Mouse (Mus musculus) limb, embryonic 14.5 days (tissue): ENCODE measurements around the gene Csrnp2. TPM values are rescaled to one million over a fixed set of nuclear protein-coding genes. Genes with fewer than 3 reads are reported as not detected.

ENCODE experiments used
- ATAC-seq: fragments of 200-750 bp; cut with Nextera tagmentation; 2 replicates; pipeline ENCODE4 v1.8.0; 2017; ENCODE audit warnings: low read depth, moderate number of reproducible peaks, moderate TSS enrichment; ENCODE audit not compliant: low FRiP score
- DNase-seq: peaks from one replicate; pipeline ENCODE4 v3.0.0-alpha.2; 2015; ENCODE audit warnings: low spot score
- H3K27ac ChIP-seq: fragments of 300-500 bp; sonication (generic); replicated peaks from 2 replicates; pipeline ENCODE4 v1.5.1; 2014; ENCODE audit warnings: low read depth, mild to moderate bottlenecking, low read length, moderate library complexity, mixed read lengths
- H3K27me3 ChIP-seq: fragments of 300-500 bp; sonication (generic); 2 replicates; pipeline ENCODE4 v1.6.1; 2014; ENCODE audit warnings: low read length, mixed read lengths; ENCODE audit not compliant: control insufficient read depth, insufficient read depth
- H3K36me3 ChIP-seq: fragments of 300-500 bp; sonication (generic); 2 replicates; pipeline ENCODE4 v1.6.1; 2014; ENCODE audit warnings: mild to moderate bottlenecking, low read length, moderate library complexity, mixed read lengths; ENCODE audit not compliant: control insufficient read depth, insufficient read depth
- H3K4me1 ChIP-seq: fragments of 300-500 bp; sonication (generic); 2 replicates; pipeline ENCODE4 v1.6.1; 2014; ENCODE audit warnings: antibody characterized with exemption, low read length, mixed read lengths; ENCODE audit not compliant: control insufficient read depth, insufficient read depth
- H3K4me2 ChIP-seq: fragments of 300-500 bp; sonication (generic); replicated peaks from 2 replicates; pipeline ENCODE4 v1.6.1; 2014; ENCODE audit warnings: low read depth, mild to moderate bottlenecking, low read length, moderate library complexity; ENCODE audit not compliant: severe bottlenecking
- H3K4me3 ChIP-seq: fragments of 300-500 bp; sonication (generic); replicated peaks from 2 replicates; pipeline ENCODE4 v1.5.1; 2014; ENCODE audit warnings: low read length
- H3K9ac ChIP-seq: fragments of 300-500 bp; sonication (generic); 2 replicates; pipeline ENCODE4 v1.6.1; 2014; ENCODE audit warnings: mild to moderate bottlenecking, low read depth, low read length, moderate library complexity; ENCODE audit not compliant: severe bottlenecking
- H3K9me3 ChIP-seq: fragments of 300-500 bp; sonication (generic); 2 replicates; pipeline ENCODE4 v1.6.1; 2016; ENCODE audit warnings: low read length; ENCODE audit not compliant: control insufficient read depth
- POLR2A ChIP-seq: fragments of 200-500 bp; IDR thresholded peaks from 2 replicates; pipeline ENCODE4 v1.8.0; 2012; ENCODE audit warnings: inconsistent platforms, mild to moderate bottlenecking, moderate library complexity, borderline replicate concordance; ENCODE audit not compliant: insufficient read depth, insufficient read length; ENCODE audit errors: extremely low read depth
- WGBS: fragments of 180-500 bp; shearing (Covaris S2); extraction: QIAGEN DNeasy Blood & Tissue Kit; methylation state at CpG from one replicate; pipeline ENCODE4 v1.1.7; 2014; 5-methylcytosine and 5-hydroxymethylcytosine counted together
- polyA plus RNA-seq, 2 experiments: library from polyadenylated mRNA; depleted of rRNA in 1 of 2; stranded (reverse) in 1 of 2; unstranded in 1 of 2; fragments of >200 nt; fragmentation: Nextera tagmentation in 1 of 2; extraction: Ambion mirVana in 1 of 2; gene quantifications; 2 replicates each; pipeline versions ENCODE4 v1.2.1 to v1.2.3; 2012 to 2014

Csrnp2 gene
- polyA plus RNA-seq, 2 experiments: 14.6 to 18.2 TPM

DNA sequence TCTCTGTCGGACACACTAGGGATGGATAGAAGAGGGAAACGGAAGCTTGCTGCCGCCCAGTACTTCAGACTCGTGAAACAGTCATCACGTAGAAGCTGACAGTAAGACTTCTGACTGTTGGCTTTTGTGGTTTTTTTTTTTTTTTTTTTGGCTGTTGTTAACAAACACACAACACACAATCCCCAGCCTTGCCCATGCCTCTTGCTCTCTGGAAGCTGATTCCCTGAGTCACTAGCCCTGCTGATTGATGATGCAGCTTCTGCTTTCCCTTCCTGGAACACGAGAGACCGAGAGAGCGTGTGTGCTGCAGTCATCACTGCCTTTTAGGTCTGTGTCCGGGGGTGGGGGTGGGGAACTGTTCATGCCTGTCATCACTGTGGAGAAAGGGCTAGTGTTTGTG lies 33.6 kb downstream of the Csrnp2 start:
- no peak overlapping the region for H3K4me3 ChIP-seq

GRCm38 (mm10) chr15:100460942-100461341 lies 34.3 kb downstream of the Csrnp2 start:
- Histone ChIP-seq H3K27ac (no peak overlapping the region), H3K4me2 (no peak overlapping the region; the same call in 1 of the 2 replicates), H3K9ac (no peak overlapping the region), H3K4me1 (no peaks in the 10 kb centered on the region), H3K36me3 (no peaks in the 10 kb centered on the region), H3K9me3 (no peaks in the 10 kb centered on the region), H3K27me3 (no peaks in the 10 kb centered on the region), H3K4me3 (no peak overlapping the region)
- ATAC-seq: no peak
- no peak for TF ChIP-seq POLR2A
- no peak for DNase-seq
- WGBS: 7% methylated on average over 12 of the region's 12 CpGs

More for the DNA sequence above, 33.6 kb downstream of the Csrnp2 start:
- 71% methylated on average over 9 of the region's 9 CpGs for WGBS
- Histone ChIP-seq H3K27me3 (no peaks in the 10 kb centered on the region), H3K9me3 (no peaks in the 10 kb centered on the region), H3K36me3 (no peaks in the 10 kb centered on the region), H3K4me1 (no peaks in the 10 kb centered on the region), H3K27ac (no peak overlapping the region), H3K4me2 (no peak overlapping the region), H3K9ac (no peak overlapping the region)
- TF ChIP-seq POLR2A: no peak
- no peak for ATAC-seq
- DNase-seq: no peak

- no peaks in the 10 kb centered on the region for H3K27me3 ChIP-seq
- H3K36me3 ChIP-seq: no peaks in the 10 kb centered on the region
- no peaks in the 10 kb centered on the region for H3K4me1 ChIP-seq
- H3K4me2 ChIP-seq: no peak overlapping the region
- H3K9me3 ChIP-seq: no peaks in the 10 kb centered on the region
- TF ChIP-seq POLR2A: no peak
- H3K4me3 ChIP-seq: no peak overlapping the region
- DNase-seq (peak; percentile 45), ATAC-seq (no peak)
- no peak overlapping the region for H3K9ac ChIP-seq
- WGBS: 54% methylated on average over 10 of the region's 10 CpGs
- H3K27ac ChIP-seq: no peak overlapping the region
Measured at GRCm38 (mm10) chr15:100458055-100458454, 37.2 kb downstream of the Csrnp2 start.

DNA sequence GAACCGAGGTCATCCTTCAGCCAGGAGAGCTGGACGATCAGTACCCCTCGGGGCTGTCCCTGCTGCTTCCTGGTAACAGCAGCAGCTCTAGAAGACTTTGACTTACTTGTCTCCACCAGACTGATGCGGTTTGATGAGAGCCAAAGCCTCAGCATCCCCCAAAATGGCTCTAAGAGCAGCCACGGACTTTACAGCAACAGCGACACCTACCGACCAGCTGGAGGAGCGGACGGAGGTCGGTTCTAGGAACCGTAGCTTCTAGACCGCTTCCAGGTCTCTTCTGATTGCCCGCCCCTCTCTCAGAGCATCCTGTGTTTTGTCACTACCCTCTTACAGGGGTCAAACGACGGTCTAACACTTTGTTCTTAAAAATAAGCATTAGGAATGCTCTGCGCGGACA lies 37.9 kb downstream of the Csrnp2 start:
- DNase-seq (peak; percentile 92), ATAC-seq (no peak; the same call in 1 of the 2 replicates)
- Histone ChIP-seq H3K4me3 (no peak overlapping the region), H3K27me3 (no peaks in the 10 kb centered on the region), H3K9ac (no peak overlapping the region), H3K4me1 (no peaks in the 10 kb centered on the region), H3K36me3 (no peaks in the 10 kb centered on the region), H3K4me2 (no peak overlapping the region), H3K9me3 (no peaks in the 10 kb centered on the region), H3K27ac (no peak overlapping the region)
- 7% methylated on average over 17 of the region's 17 CpGs for WGBS
- no peak for TF ChIP-seq POLR2A

DNA sequence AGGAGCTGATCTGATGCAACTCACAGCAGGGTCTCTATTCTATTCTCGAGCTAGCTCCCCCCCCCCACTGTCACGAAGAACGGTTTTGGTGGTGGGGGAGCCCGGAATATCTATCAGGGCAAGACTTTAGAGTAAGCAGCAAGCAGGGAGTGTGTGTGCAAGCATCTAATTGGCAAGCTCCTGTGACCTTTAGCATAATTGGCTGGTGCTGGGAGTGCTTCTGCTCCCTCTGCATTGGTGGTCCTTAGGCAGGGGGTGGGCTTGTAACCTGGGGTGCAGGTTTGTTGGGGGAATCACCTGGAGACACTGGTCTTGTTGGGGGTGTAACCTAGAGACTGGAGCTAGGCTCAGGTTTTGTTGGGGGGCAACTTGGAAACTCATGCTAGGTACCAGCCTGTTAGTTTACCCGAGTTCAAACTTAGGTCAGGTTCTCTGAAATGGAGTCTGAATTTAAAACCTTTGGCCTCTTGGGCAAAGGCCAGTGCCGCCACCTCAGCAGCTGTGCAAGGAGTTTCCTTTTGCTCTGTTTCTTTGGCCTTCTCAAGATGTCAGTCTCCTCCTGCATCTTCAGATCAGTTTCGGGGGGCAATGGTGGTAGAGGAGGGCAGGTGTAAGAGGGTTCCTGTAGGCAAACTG lies 38.8 kb downstream of the Csrnp2 start:
- H3K9me3 ChIP-seq: no peaks in the 10 kb centered on the region
- H3K4me1 ChIP-seq: no peaks in the 10 kb centered on the region
- H3K36me3 ChIP-seq: no peaks in the 10 kb centered on the region
- WGBS: 61% methylated on average over 7 of the region's 7 CpGs
- no peaks in the 10 kb centered on the region for H3K27me3 ChIP-seq
- H3K4me2 ChIP-seq: no peak overlapping the region
- H3K4me3 ChIP-seq: no peak overlapping the region
- ATAC-seq (no peak), DNase-seq (no peak)
- H3K27ac ChIP-seq: no peak overlapping the region
- H3K9ac ChIP-seq: no peak overlapping the region
- TF ChIP-seq POLR2A: no peak
